Mouse (Mus musculus) right cerebral cortex, postnatal 4 days (tissue): ENCODE data around the gene Macf1.
"Not testable (repeated sequence)": the region's sequence is repeated elsewhere in the genome, so short reads cannot be mapped to it uniquely, and the experiment has no call there.

Experiments used
- DNase-seq: peaks from one replicate; pipeline ENCODE4 v3.0.0-alpha.2; 2022

Gene Macf1

GRCm38 (mm10) chr4:123633370-123633769 lies 50.8 kb downstream of the Macf1 start:
- DNase-seq = peak; percentile 6

GRCm38 (mm10) chr4:123632116-123632515 lies 52.0 kb downstream of the Macf1 start:
- not testable (repeated sequence) for DNase-seq

DNA sequence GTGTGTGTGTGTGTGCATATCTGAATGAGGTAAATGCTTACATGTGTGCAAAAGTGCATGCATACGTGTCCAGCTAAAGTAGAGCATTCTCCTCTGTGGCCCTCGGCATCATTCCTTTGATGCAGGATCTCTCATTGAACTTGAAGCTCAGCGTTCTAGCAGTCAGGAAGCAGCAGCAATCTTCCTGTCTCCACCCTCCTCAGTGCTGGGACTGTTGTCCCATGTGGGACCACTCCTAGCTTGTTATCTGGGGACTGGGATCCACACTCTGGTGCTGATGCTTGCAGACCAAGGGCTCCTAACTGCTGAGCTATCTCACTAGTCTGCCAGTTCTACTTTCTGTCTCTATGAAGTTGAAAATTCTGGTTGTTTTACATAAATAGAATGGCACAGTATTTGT lies 52.5 kb downstream of the Macf1 start:
- DNase-seq = no peak

DNA sequence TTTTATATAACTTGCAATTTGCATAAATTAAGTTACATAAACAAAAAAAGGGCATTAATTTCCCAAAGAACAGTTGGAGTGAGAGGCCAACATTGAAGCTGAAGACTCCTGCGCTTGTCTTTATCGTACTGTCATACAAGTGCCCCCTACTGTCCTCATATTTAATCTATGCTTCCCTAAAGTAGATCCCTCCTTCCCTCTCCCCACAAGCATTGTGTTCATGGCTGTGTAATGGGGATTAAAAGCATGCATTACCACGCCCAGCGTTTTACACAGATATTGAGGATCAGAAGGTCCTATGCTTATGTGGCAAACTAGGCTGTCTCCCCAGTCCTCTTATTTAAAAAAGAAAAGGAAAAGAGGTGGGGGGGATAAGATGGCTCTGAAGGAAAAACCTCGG lies 56.5 kb downstream of the Macf1 start:
- no peak for DNase-seq

DNA sequence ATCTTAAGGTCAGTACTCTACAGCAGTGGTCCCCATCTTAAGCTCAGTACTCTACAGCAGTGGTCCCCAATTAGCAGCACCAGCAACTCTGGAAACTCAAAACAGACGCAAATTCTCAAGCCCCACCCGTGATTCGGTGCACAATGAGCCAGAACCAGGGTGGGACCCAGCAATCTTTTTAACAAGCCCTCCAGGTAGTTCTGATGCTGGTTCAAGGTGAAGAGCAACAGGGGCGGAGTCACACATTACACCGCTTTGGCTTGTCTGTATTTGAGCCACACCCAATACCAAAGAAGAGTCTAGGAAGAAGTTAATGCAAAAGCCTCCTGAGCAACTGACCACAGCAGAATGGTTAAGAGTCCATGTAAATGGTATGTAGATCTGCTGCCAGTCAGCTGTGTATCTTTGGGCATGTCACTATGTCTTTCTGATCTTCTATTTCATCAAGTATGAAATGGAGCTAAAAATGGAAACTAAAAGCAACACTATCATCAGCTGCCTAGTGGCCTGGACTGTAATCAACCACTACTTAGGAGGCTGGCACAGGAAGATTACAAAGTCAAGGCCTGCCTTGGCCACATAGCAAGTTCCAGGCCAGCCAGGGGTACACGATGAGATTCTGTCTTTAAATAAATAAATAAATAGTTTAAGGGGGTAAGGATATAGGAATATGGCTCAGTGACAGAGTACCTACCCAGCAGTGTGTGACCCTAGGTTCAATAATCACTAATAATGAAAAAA lies 58.7 kb downstream of the Macf1 start:
- no peak for DNase-seq

- no peak for DNase-seq
Measured at GRCm38 (mm10) chr4:123624438-123624837, 59.7 kb downstream of the Macf1 start.

- DNase-seq = no peak
Measured at GRCm38 (mm10) chr4:123623742-123624151, 60.4 kb downstream of the Macf1 start.

DNA sequence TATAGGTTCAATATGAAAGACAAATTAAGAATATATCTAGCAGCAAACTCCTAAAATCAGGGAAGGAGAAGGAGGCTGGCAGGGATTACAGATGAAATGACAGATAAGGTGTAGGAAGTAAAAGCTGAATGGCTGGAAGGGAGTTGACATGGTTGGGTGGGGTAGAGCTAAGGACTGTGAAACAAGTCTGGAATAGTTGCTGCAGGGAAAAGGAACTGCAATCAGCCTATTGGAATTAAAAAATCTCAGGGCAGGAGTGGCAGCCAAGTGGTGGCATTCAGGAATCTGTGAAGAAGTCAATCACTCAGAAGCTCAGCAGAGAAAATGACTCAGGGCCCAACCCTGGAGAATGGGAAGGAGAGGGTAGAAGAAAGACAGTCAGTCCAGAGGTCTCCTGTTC lies 62.4 kb downstream of the Macf1 start:
- no peak for DNase-seq

GRCm38 (mm10) chr4:123617727-123618389 lies 66.3 kb downstream of the Macf1 start:
- DNase-seq = no peak

- no peak for DNase-seq
Measured at GRCm38 (mm10) chr4:123616971-123617370, 67.2 kb downstream of the Macf1 start.

DNA sequence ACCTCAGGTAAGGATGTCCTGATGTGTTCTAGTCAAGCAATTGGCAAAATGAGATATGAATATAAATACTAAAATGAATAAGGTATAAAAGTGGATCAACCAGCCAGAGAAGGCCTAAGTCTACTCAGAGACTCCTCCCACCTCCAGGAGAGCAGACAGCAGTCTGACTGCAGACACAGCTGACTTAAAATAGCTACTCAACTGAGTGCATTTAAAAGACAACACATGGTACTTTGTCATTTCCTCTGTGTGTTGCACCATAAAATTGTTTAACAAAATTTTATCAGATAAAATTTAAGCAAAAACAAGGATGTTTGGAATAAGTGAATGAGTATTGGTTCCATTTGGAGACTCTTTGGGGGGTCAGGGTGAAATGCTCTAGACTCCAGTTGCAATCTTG lies 67.7 kb downstream of the Macf1 start:
- no peak for DNase-seq

DNA sequence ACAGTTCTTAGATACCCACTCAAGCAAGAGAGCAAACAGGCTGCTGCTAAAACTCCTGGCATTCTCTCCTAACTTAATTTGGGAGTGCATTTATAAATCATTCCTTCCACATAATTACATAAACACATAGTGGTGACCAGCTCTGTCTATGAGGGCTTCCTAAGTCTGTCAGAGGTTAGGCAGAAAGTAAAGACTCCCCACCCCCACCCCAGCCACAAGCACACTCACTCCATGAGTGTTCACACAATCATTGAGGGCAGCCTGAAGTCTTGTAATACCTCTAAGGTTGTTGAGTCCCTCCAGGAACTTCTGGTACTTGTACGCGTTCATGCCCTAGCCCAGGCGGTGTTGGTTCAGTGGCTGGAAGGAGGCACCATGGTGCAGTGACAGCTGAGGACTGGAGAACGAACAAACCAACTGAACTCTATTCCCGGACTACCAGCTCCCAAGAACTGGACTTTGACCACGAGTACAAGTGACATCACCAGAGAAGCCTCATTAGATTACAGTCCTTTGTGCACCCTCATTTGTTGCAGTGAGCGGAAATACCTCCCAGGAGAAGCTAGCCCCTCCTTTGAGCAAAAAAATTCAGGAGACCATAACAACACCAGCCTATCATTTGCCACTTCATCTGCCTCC lies 70.7 kb downstream of the Macf1 start:
- no peak for DNase-seq

DNA sequence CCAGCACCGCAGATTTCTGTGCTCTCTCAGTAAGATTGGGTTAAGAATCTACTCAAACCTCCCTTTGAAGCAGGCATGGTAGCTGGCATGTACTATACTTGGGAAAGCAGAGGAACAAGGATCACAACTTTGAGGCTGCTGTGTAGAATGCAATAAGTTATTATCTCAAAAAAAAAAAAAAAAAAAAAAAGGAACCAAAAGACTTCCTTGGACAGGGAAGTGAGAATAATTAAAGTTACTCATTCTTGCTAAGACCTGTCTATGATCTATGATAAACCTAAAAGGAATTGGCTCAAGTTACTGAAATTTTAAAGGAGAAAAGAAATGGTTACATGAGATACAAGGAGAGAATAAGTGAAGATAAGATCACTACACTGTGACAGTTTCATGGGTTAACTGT lies 72.2 kb downstream of the Macf1 start:
- no peak for DNase-seq

GRCm38 (mm10) chr4:123611241-123611640 lies 72.9 kb downstream of the Macf1 start:
- no peak for DNase-seq

GRCm38 (mm10) chr4:123607174-123607573 lies 77.0 kb downstream of the Macf1 start:
- no peak for DNase-seq

DNA sequence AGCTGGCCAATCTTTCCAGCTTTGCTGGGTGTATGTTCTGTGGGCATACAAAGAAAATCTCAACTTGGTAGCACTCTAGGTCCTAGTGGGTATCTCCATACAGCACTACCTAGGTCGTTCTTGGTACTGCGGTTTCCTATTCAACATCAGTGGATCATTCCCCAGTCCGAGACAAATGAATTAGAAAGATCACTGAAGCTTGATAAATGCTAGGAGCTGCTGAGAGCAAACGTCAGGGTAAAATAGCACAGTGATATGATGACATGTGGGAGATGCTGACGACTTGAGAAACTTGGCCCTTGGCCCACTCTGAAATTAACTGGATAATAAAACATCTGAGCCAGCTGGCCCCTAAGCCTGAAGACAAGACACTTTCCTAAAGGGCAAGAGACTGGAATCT lies 78.2 kb downstream of the Macf1 start:
- DNase-seq = no peak

GRCm38 (mm10) chr4:123605309-123605708 lies 78.9 kb downstream of the Macf1 start:
- DNase-seq = no peak

- no peak for DNase-seq
Measured at GRCm38 (mm10) chr4:123602700-123603261, 81.4 kb downstream of the Macf1 start.

DNA sequence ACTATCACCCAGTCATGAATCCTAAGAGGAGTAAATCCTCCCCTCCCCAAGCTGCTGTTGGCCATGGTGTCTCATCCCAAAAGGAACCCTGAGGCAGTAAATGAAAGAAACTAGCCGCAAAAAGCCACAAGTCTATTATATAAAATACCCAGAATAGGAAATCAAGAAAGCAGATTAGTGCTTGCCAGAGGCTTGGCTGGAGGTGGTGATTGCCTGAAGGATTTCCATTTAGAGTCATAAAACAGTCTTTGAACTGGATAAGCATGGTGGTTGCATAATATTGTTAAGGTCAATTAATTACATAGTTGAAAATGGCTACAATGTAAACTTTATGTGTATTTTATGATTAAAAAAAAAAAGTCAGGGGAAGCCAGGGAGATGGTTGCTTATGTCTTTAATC lies 83.1 kb downstream of the Macf1 start:
- no peak for DNase-seq

- DNase-seq = no peak
Measured at GRCm38 (mm10) chr4:123598519-123599228, 85.5 kb downstream of the Macf1 start.

- no peak for DNase-seq
Measured at GRCm38 (mm10) chr4:123594381-123594806, 89.8 kb downstream of the Macf1 start.

GRCm38 (mm10) chr4:123593664-123594063 lies 90.5 kb downstream of the Macf1 start:
- DNase-seq = no peak

GRCm38 (mm10) chr4:123592046-123592445 lies 92.1 kb downstream of the Macf1 start:
- no peak for DNase-seq
